Mouse (Mus musculus) forebrain, embryonic 16.5 days (tissue): ENCODE measurements at regions not wholly inside any gene's neighbourhood (a gene's known extent, or its start where the extent isn't known, plus 50 kb on each side); places are given as distances from the start of the nearest gene placed in this dataset.

Source experiments
- ATAC-seq: fragments of 200-750 bp; cut with Nextera tagmentation; 2 replicates; pipeline ENCODE4 v1.8.0; 2017; ENCODE audit warnings: mild to moderate bottlenecking, moderate library complexity
- H3K27ac ChIP-seq: fragments of 300-500 bp; sonication (generic); 2 replicates; pipeline ENCODE4 v1.5.1; 2014; ENCODE audit warnings: low read length, control low read depth
- H3K27me3 ChIP-seq: fragments of 300-500 bp; sonication (generic); replicated peaks from 2 replicates; pipeline ENCODE4 v1.6.1; 2014; ENCODE audit warnings: low read length; ENCODE audit not compliant: control insufficient read depth, insufficient read depth
- H3K36me3 ChIP-seq: fragments of 300-500 bp; sonication (generic); 2 replicates; pipeline ENCODE4 v1.6.1; 2014; ENCODE audit not compliant: control insufficient read depth, insufficient read depth
- H3K4me1 ChIP-seq: fragments of 300-500 bp; sonication (generic); replicated peaks from 2 replicates; pipeline ENCODE4 v1.6.1; 2014; ENCODE audit warnings: low read length; ENCODE audit not compliant: control insufficient read depth, insufficient read depth
- H3K4me2 ChIP-seq: fragments of 300-500 bp; sonication (generic); 2 replicates; pipeline ENCODE4 v1.6.1; 2014; ENCODE audit warnings: mild to moderate bottlenecking, low read length, control low read depth
- H3K4me3 ChIP-seq: fragments of 300-500 bp; sonication (generic); replicated peaks from 2 replicates; pipeline ENCODE4 v1.5.1; 2014; ENCODE audit warnings: mild to moderate bottlenecking, low read length, control low read depth
- H3K9ac ChIP-seq: fragments of 300-500 bp; sonication (generic); replicated peaks from 2 replicates; pipeline ENCODE4 v1.6.1; 2014; ENCODE audit warnings: low read depth, low read length, control low read depth
- H3K9me3 ChIP-seq: fragments of 300-500 bp; sonication (generic); 2 replicates; pipeline ENCODE4 v1.6.1; 2016; ENCODE audit warnings: low read length; ENCODE audit not compliant: control insufficient read depth
- WGBS: fragments of 180-500 bp; shearing (Covaris S2); extraction: QIAGEN DNeasy Blood & Tissue Kit; methylation state at CpG from one replicate; pipeline ENCODE4 v1.1.7; 2014; 5-methylcytosine and 5-hydroxymethylcytosine counted together

GRCm38 (mm10) chr9:49948546-49948945, 149.8 kb upstream of the Ncam1 start:
- no peaks in the 10 kb centered on the region for H3K27me3 ChIP-seq
- H3K27ac ChIP-seq = no peak overlapping the region
- no peak for ATAC-seq
- H3K9ac ChIP-seq = no peak overlapping the region
- WGBS = 80% methylated on average over 4 of the region's 4 CpGs
- no peak overlapping the region for H3K4me2 ChIP-seq
- H3K9me3 ChIP-seq = no peaks in the 10 kb centered on the region
- no peaks in the 10 kb centered on the region for H3K4me1 ChIP-seq
- no peak overlapping the region for H3K4me3 ChIP-seq
- H3K36me3 ChIP-seq = no peaks in the 10 kb centered on the region

- 80% methylated on average over 2 of the region's 2 CpGs for WGBS
Measured at GRCm38 (mm10) chr9:49946857-49947256, 148.1 kb upstream of the Ncam1 start.

GRCm38 (mm10) chr9:49935555-49936376, 137.0 kb upstream of the Ncam1 start:
- WGBS = 10% methylated on average over 9 of the region's 9 CpGs
- H3K36me3 ChIP-seq = no peaks in the 10 kb centered on the region
- peak; percentile 86 for ATAC-seq
- H3K4me3 ChIP-seq = no peak overlapping the region
- no peaks in the 10 kb centered on the region for H3K9me3 ChIP-seq
- peaks cover 3% of the 10 kb centered on the region for H3K27me3 ChIP-seq
- peak overlapping the region; percentile 12; the same call in 1 of the 2 replicates for H3K27ac ChIP-seq
- H3K9ac ChIP-seq = no peak overlapping the region
- H3K4me2 ChIP-seq = peak overlapping the region; percentile 32
- H3K4me1 ChIP-seq = peaks cover 16% of the 10 kb centered on the region

More at GRCm38 (mm10) chr9:49946857-49947256, 148.1 kb upstream of the Ncam1 start:
- Histone ChIP-seq H3K9ac (no peak overlapping the region), H3K36me3 (no peaks in the 10 kb centered on the region), H3K27me3 (no peaks in the 10 kb centered on the region), H3K4me2 (no peak overlapping the region), H3K9me3 (no peaks in the 10 kb centered on the region), H3K4me3 (no peak overlapping the region), H3K27ac (no peak overlapping the region), H3K4me1 (no peaks in the 10 kb centered on the region)
- no peak for ATAC-seq

GRCm38 (mm10) chr9:49928041-49928656, 129.4 kb upstream of the Ncam1 start:
- no peak for ATAC-seq
- 12% methylated on average over 3 of the region's 3 CpGs for WGBS
- Histone ChIP-seq H3K4me2 (no peak overlapping the region), H3K9ac (no peak overlapping the region), H3K4me3 (no peak overlapping the region), H3K27me3 (peaks cover 10% of the 10 kb centered on the region), H3K27ac (no peak overlapping the region), H3K9me3 (no peaks in the 10 kb centered on the region), H3K4me1 (peaks cover 5% of the 10 kb centered on the region), H3K36me3 (no peaks in the 10 kb centered on the region)

- no peak for ATAC-seq
- WGBS = 46% methylated on average over 1 of the region's 1 CpGs
- Histone ChIP-seq H3K36me3 (no peaks in the 10 kb centered on the region), H3K9ac (no peak overlapping the region), H3K4me1 (peaks cover 5% of the 10 kb centered on the region), H3K27me3 (peaks cover 10% of the 10 kb centered on the region), H3K9me3 (no peaks in the 10 kb centered on the region), H3K4me3 (no peak overlapping the region), H3K4me2 (no peak overlapping the region), H3K27ac (no peak overlapping the region)
Measured at GRCm38 (mm10) chr9:49927281-49927680, 128.6 kb upstream of the Ncam1 start.

- H3K4me2 ChIP-seq = no peak overlapping the region
- H3K9me3 ChIP-seq = no peaks in the 10 kb centered on the region
- no peaks in the 10 kb centered on the region for H3K36me3 ChIP-seq
- H3K27ac ChIP-seq = no peak overlapping the region
- H3K9ac ChIP-seq = no peak overlapping the region
- WGBS = 93% methylated on average over 2 of the region's 2 CpGs
- no peak overlapping the region for H3K4me3 ChIP-seq
- ATAC-seq = no peak
- H3K4me1 ChIP-seq = peaks cover 5% of the 10 kb centered on the region
- peaks cover 10% of the 10 kb centered on the region; the same call in 1 of the 2 replicates for H3K27me3 ChIP-seq
Measured at GRCm38 (mm10) chr9:49925796-49926195, 127.1 kb upstream of the Ncam1 start.

- WGBS = 19% methylated on average over 4 of the region's 4 CpGs
- Histone ChIP-seq H3K36me3 (no peaks in the 10 kb centered on the region), H3K27me3 (peaks cover 3% of the 10 kb centered on the region; the same call in 1 of the 2 replicates), H3K4me2 (no peak overlapping the region), H3K9me3 (no peaks in the 10 kb centered on the region), H3K9ac (no peak overlapping the region), H3K27ac (no peak overlapping the region), H3K4me3 (no peak overlapping the region), H3K4me1 (peaks cover 5% of the 10 kb centered on the region)
- ATAC-seq = no peak
Measured at GRCm38 (mm10) chr9:49923981-49924501, 125.3 kb upstream of the Ncam1 start.

- Histone ChIP-seq H3K9ac (no peak overlapping the region), H3K4me2 (no peak overlapping the region), H3K36me3 (no peaks in the 10 kb centered on the region), H3K9me3 (no peaks in the 10 kb centered on the region), H3K4me3 (no peak overlapping the region), H3K27me3 (peaks cover 3% of the 10 kb centered on the region; the same call in 1 of the 2 replicates), H3K4me1 (peaks cover 5% of the 10 kb centered on the region), H3K27ac (no peak overlapping the region)
- no peak for ATAC-seq
- WGBS = 59% methylated on average over 3 of the region's 3 CpGs
Measured at GRCm38 (mm10) chr9:49922770-49923169, 124.0 kb upstream of the Ncam1 start.

- Histone ChIP-seq H3K27me3 (peaks cover 3% of the 10 kb centered on the region; the same call in 1 of the 2 replicates), H3K9ac (no peak overlapping the region), H3K27ac (no peak overlapping the region), H3K9me3 (no peaks in the 10 kb centered on the region), H3K36me3 (no peaks in the 10 kb centered on the region), H3K4me2 (no peak overlapping the region), H3K4me1 (peaks cover 5% of the 10 kb centered on the region), H3K4me3 (no peak overlapping the region)
- no peak for ATAC-seq
- WGBS = 27% methylated on average over 2 of the region's 2 CpGs
Measured at GRCm38 (mm10) chr9:49922162-49922561, 123.4 kb upstream of the Ncam1 start.
